Mouse (Mus musculus) urinary bladder, adult 18-20 months (tissue): ENCODE data around the gene Rhbdl2.

Experiments used
- DNase-seq, 2 experiments: peaks; one replicate each; pipeline ENCODE4 v3.0.0; 2022; ENCODE audit warnings: low spot score in 2 of 2, mixed read lengths in 2 of 2

Gene Rhbdl2

GRCm38 (mm10) chr4:123787191-123787985 lies at the start of gene Rhbdl2:
TSS of gene Rhbdl2 (plus strand) at chr4:123787874.
- peak; percentile 63 to 77 for DNase-seq

GRCm38 (mm10) chr4:123738708-123739107 lies 49.0 kb upstream of the Rhbdl2 start:
- no peak for DNase-seq

GRCm38 (mm10) chr4:123742891-123743290 lies 44.8 kb upstream of the Rhbdl2 start:
- DNase-seq, result no peak

- DNase-seq, result no peak
Measured at GRCm38 (mm10) chr4:123745221-123745775, 42.4 kb upstream of the Rhbdl2 start.

- no peak for DNase-seq
Measured at GRCm38 (mm10) chr4:123748726-123749415, 38.8 kb upstream of the Rhbdl2 start.

GRCm38 (mm10) chr4:123749484-123750130 lies 38.1 kb upstream of the Rhbdl2 start:
- peak; percentile 16 to 33 for DNase-seq

- DNase-seq, result peak; percentile 96 to 97
Measured at GRCm38 (mm10) chr4:123750152-123750651, 37.5 kb upstream of the Rhbdl2 start, which contains the start of gene Akirin1. TSS of gene Akirin1 (minus strand) at chr4:123750345.

GRCm38 (mm10) chr4:123750707-123751312 lies 36.9 kb upstream of the Rhbdl2 start:
- peak in 1 of 2 experiments; percentile 10 for DNase-seq

GRCm38 (mm10) chr4:123758306-123758705 lies 29.4 kb upstream of the Rhbdl2 start:
- DNase-seq, result peak; percentile 14 to 21

GRCm38 (mm10) chr4:123765071-123765470 lies 22.6 kb upstream of the Rhbdl2 start:
- no peak for DNase-seq

GRCm38 (mm10) chr4:123767807-123768206 lies 19.9 kb upstream of the Rhbdl2 start:
- no peak for DNase-seq

GRCm38 (mm10) chr4:123768234-123768633 lies 19.4 kb upstream of the Rhbdl2 start:
- no peak for DNase-seq

- DNase-seq, result no peak
Measured at GRCm38 (mm10) chr4:123792666-123793065, 5.0 kb downstream of the Rhbdl2 start.

GRCm38 (mm10) chr4:123793136-123793535 lies 5.5 kb downstream of the Rhbdl2 start:
- no peak for DNase-seq

- DNase-seq, result no peak
Measured at GRCm38 (mm10) chr4:123795057-123795456, 7.4 kb downstream of the Rhbdl2 start.

GRCm38 (mm10) chr4:123797403-123797802 lies 9.7 kb downstream of the Rhbdl2 start:
- no peak for DNase-seq

- no peak for DNase-seq
Measured at GRCm38 (mm10) chr4:123797856-123798255, 10.2 kb downstream of the Rhbdl2 start.

- peak in 1 of 2 experiments; percentile 22 for DNase-seq
Measured at GRCm38 (mm10) chr4:123803642-123804041, 16.0 kb downstream of the Rhbdl2 start.

GRCm38 (mm10) chr4:123808304-123808703 lies 20.6 kb downstream of the Rhbdl2 start:
- no peak for DNase-seq

GRCm38 (mm10) chr4:123810475-123811295 lies 23.0 kb downstream of the Rhbdl2 start:
- peak; percentile 25 to 38 for DNase-seq
